Mouse (Mus musculus): ENCODE data around the gene Itprip. TPM values are rescaled to one million over a fixed set of nuclear protein-coding genes. Genes with fewer than 3 reads are reported as not detected.
A peak's percentile ranks its signal among the peaks of the same experiment; 100 is the strongest.

Gene Itprip
- polyA plus RNA-seq, 1 experiment from 2014 or later = 8.8 TPM

GRCm38 (mm10) chr19:47867628-47868175, 51.4 kb downstream of the Itprip start:
- ATAC-seq = no peak
- Histone ChIP-seq H3K4me1 (ENCODE audit: control insufficient read depth, insufficient read depth, low read length) (no peaks in the 10 kb centered on the region), H3K9ac (ENCODE audit: low read depth, low read length) (no peak overlapping the region), H3K36me3 (ENCODE audit: control insufficient read depth, insufficient read depth, low read length) (0 out of 2 replicates have a peak, but pooled peaks cover 6% of the 10 kb centered on the region), H3K4me2 (ENCODE audit: low read depth, low read length) (no peak overlapping the region), H3K4me3 (ENCODE audit: low read length) (no peak overlapping the region), H3K9me3 (ENCODE audit: control insufficient read depth, low read length) (no peaks in the 10 kb centered on the region), H3K27me3 (replicated peaks; ENCODE audit: control insufficient read depth, insufficient read depth, low read length) (no peaks in the 10 kb centered on the region), H3K27ac (ENCODE audit: low read length) (no peak overlapping the region)
- 60% methylated on average over 4 of the region's 4 CpGs for WGBS

DNA sequence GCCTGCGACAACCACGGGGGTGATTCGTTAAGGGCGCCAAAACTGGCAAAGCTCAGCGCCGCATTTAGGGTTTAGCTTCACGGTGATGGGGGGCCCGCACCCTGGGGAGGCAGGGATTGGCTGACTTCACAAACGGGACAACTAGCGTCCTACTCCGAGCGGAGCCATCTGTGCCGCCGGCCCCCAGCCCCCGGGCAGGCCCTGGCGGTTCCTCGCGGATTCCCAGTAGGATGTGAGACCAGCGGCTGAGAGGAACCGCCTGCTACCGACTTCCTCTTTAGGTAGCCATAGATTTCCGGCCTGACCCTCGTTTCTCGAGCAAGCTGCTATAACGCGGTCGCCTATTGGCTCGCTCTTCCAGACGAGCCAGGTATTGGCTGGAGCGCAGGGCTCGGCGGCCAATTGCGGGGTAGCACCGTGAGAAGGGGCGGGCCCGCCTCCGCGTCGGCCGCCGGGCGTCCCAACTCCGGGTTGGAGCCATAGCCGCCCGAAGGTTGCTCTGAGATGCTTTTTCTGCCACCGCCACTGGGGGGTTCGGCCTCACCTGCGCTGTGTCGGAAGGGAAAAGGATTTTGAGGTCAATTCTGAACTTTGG, 53.6 kb downstream of the Itprip start, which contains the start of gene Gsto2:
Gsto2 (plus strand) TSS at position 182 of the 595 bp plus-strand sequence.
- Histone ChIP-seq H3K4me3 (ENCODE audit: low read length) (peak within 1 kb of the TSS; percentile 67), H3K4me2 (ENCODE audit: low read depth, low read length) (peak within 1 kb of the TSS; percentile 92), H3K9me3 (ENCODE audit: control insufficient read depth, low read length) (no peaks in the 10 kb centered on the region), H3K36me3 (ENCODE audit: control insufficient read depth, insufficient read depth, low read length) (peaks cover 12% of the 10 kb centered on the region; the same call in 1 of the 2 replicates), H3K27ac (ENCODE audit: low read length) (peak within 1 kb of the TSS; percentile 89), H3K4me1 (ENCODE audit: control insufficient read depth, insufficient read depth, low read length) (no peaks in the 10 kb centered on the region), H3K27me3 (replicated peaks; ENCODE audit: control insufficient read depth, insufficient read depth, low read length) (no peaks in the 10 kb centered on the region), H3K9ac (ENCODE audit: low read depth, low read length) (peak within 1 kb of the TSS; percentile 92)
- WGBS = under 1% methylated on average over 49 of the region's 49 CpGs
- ATAC-seq = peak; percentile 100

DNA sequence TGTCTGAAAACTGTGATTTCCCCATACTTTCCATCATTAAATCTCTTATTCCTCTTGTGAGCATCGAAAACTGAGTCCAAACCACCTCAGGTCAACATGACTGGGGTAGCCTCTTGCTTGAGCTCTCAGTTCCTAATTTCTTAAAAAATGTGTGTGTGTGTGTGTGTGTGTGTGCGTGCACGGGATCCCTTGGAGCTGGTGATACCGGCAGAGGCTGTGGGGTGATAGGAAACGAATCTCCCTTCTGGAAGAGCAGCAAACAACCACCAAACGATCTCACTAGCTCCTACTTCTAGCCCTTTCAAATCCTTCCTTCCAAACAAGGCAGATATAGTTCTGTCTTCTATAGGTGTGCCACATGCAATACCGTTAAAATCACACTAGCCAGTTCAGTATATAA, 54.4 kb downstream of the Itprip start:
- Histone ChIP-seq H3K27ac (ENCODE audit: low read length) (no peak overlapping the region), H3K36me3 (ENCODE audit: control insufficient read depth, insufficient read depth, low read length) (peaks cover 12% of the 10 kb centered on the region; the same call in 1 of the 2 replicates), H3K27me3 (replicated peaks; ENCODE audit: control insufficient read depth, insufficient read depth, low read length) (no peaks in the 10 kb centered on the region), H3K9me3 (ENCODE audit: control insufficient read depth, low read length) (no peaks in the 10 kb centered on the region), H3K9ac (ENCODE audit: low read depth, low read length) (no peak overlapping the region), H3K4me3 (ENCODE audit: low read length) (peak overlapping the region; percentile 67), H3K4me1 (ENCODE audit: control insufficient read depth, insufficient read depth, low read length) (no peaks in the 10 kb centered on the region), H3K4me2 (ENCODE audit: low read depth, low read length) (peak overlapping the region; percentile 92)
- WGBS = 82% methylated on average over 7 of the region's 7 CpGs
- no peak for ATAC-seq

DNA sequence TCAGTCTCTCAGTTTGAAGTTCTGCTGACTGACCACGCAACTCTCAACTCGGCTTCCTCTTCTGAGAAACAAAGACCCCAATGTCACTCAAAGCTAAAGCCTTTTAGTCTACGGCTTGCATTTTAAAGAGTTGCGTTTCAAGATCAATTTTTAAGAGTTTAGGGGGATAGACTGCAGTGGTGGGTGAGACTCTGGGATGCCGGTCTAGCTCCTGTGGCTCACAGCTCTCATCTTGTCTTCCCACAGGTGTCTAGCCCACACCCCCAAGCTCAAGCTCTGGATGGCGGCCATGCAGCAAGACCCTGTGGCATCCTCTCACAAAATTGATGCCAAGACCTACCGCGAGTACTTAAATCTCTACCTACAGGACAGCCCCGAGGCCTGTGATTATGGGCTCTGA, 55.0 kb downstream of the Itprip start:
- 98% methylated on average over 9 of the region's 9 CpGs for WGBS
- ATAC-seq = no peak
- no peak overlapping the region for H3K27ac ChIP-seq (ENCODE audit: low read length)
- H3K27me3 ChIP-seq (replicated peaks; ENCODE audit: control insufficient read depth, insufficient read depth, low read length) = no peaks in the 10 kb centered on the region
- H3K9ac ChIP-seq (ENCODE audit: low read depth, low read length) = no peak overlapping the region
- no peaks in the 10 kb centered on the region for H3K4me1 ChIP-seq (ENCODE audit: control insufficient read depth, insufficient read depth, low read length)
- no peaks in the 10 kb centered on the region for H3K9me3 ChIP-seq (ENCODE audit: control insufficient read depth, low read length)
- H3K4me3 ChIP-seq (ENCODE audit: low read length) = no peak overlapping the region
- H3K4me2 ChIP-seq (ENCODE audit: low read depth, low read length) = no peak overlapping the region
- H3K36me3 ChIP-seq (ENCODE audit: control insufficient read depth, insufficient read depth, low read length) = peaks cover 12% of the 10 kb centered on the region; the same call in 1 of the 2 replicates

GRCm38 (mm10) chr19:47862581-47862980, 56.5 kb downstream of the Itprip start:
- H3K4me1 ChIP-seq (ENCODE audit: control insufficient read depth, insufficient read depth, low read length) = no peaks in the 10 kb centered on the region
- H3K9me3 ChIP-seq (ENCODE audit: control insufficient read depth, low read length) = no peaks in the 10 kb centered on the region
- 96% methylated on average over 3 of the region's 3 CpGs for WGBS
- no peaks in the 10 kb centered on the region for H3K27me3 ChIP-seq (replicated peaks; ENCODE audit: control insufficient read depth, insufficient read depth, low read length)
- H3K9ac ChIP-seq (ENCODE audit: low read depth, low read length) = no peak overlapping the region
- peaks cover 12% of the 10 kb centered on the region; the same call in 1 of the 2 replicates for H3K36me3 ChIP-seq (ENCODE audit: control insufficient read depth, insufficient read depth, low read length)
- H3K4me3 ChIP-seq (ENCODE audit: low read length) = no peak overlapping the region
- ATAC-seq = no peak
- no peak overlapping the region for H3K4me2 ChIP-seq (ENCODE audit: low read depth, low read length)
- no peak overlapping the region for H3K27ac ChIP-seq (ENCODE audit: low read length)

DNA sequence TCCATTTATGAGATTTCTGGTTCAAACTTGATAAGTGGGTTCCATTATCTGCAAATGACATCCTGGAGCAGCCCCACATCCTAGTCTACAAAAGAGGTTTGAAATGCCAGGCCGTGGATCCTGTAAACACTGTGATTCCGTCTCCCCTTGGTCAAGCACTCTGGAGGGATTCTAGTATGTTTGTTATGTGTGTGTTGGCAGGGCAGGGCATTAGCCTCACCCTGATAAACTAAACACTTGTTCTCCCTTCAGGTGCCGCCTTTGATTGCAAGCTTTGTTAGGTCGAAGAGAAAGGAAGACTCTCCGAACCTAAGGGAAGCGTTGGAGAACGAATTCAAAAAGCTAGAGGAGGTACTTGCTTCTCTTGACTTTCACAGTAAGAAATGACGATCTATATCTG, 59.9 kb downstream of the Itprip start:
- H3K4me1 ChIP-seq (ENCODE audit: control insufficient read depth, insufficient read depth, low read length) = 0 out of 2 replicates have a peak, but pooled peaks cover 3% of the 10 kb centered on the region
- no peak overlapping the region for H3K4me2 ChIP-seq (ENCODE audit: low read depth, low read length)
- ATAC-seq = no peak
- no peak overlapping the region for H3K27ac ChIP-seq (ENCODE audit: low read length)
- no peaks in the 10 kb centered on the region for H3K9me3 ChIP-seq (ENCODE audit: control insufficient read depth, low read length)
- H3K4me3 ChIP-seq (ENCODE audit: low read length) = no peak overlapping the region
- no peaks in the 10 kb centered on the region for H3K27me3 ChIP-seq (replicated peaks; ENCODE audit: control insufficient read depth, insufficient read depth, low read length)
- H3K9ac ChIP-seq (ENCODE audit: low read depth, low read length) = no peak overlapping the region
- 76% methylated on average over 8 of the region's 8 CpGs for WGBS
- peaks cover 8% of the 10 kb centered on the region; the same call in 1 of the 2 replicates for H3K36me3 ChIP-seq (ENCODE audit: control insufficient read depth, insufficient read depth, low read length)

- 0 out of 2 replicates have a peak, but pooled peaks cover 7% of the 10 kb centered on the region for H3K4me1 ChIP-seq (ENCODE audit: control insufficient read depth, insufficient read depth, low read length)
- peaks cover 6% of the 10 kb centered on the region; the same call in 1 of the 2 replicates for H3K36me3 ChIP-seq (ENCODE audit: control insufficient read depth, insufficient read depth, low read length)
- H3K27me3 ChIP-seq (replicated peaks; ENCODE audit: control insufficient read depth, insufficient read depth, low read length) = no peaks in the 10 kb centered on the region
- no peak overlapping the region for H3K4me2 ChIP-seq (ENCODE audit: low read depth, low read length)
- H3K27ac ChIP-seq (ENCODE audit: low read length) = no peak overlapping the region
- H3K9me3 ChIP-seq (ENCODE audit: control insufficient read depth, low read length) = no peaks in the 10 kb centered on the region
- no peak for ATAC-seq
- 79% methylated on average over 18 of the region's 18 CpGs for WGBS
- H3K4me3 ChIP-seq (ENCODE audit: low read length) = no peak overlapping the region
- H3K9ac ChIP-seq (ENCODE audit: low read depth, low read length) = no peak overlapping the region
Observed at GRCm38 (mm10) chr19:47857957-47858942, 60.8 kb downstream of the Itprip start.

- peak within 1 kb of the TSS; percentile 95 for H3K27ac ChIP-seq (ENCODE audit: low read length)
- under 1% methylated on average over 60 of the region's 60 CpGs for WGBS
- peak within 1 kb of the TSS; percentile 89 for H3K9ac ChIP-seq (ENCODE audit: low read depth, low read length)
- H3K36me3 ChIP-seq (ENCODE audit: control insufficient read depth, insufficient read depth, low read length) = no peaks in the 10 kb centered on the region
- H3K4me3 ChIP-seq (ENCODE audit: low read length) = peak within 1 kb of the TSS; percentile 87
- peak; percentile 95 for ATAC-seq
- no peaks in the 10 kb centered on the region for H3K27me3 ChIP-seq (replicated peaks; ENCODE audit: control insufficient read depth, insufficient read depth, low read length)
- H3K4me2 ChIP-seq (ENCODE audit: low read depth, low read length) = peak within 1 kb of the TSS; percentile 91
- H3K4me1 ChIP-seq (ENCODE audit: control insufficient read depth, insufficient read depth, low read length) = 0 out of 2 replicates have a peak, but pooled peaks cover 7% of the 10 kb centered on the region
- H3K9me3 ChIP-seq (ENCODE audit: control insufficient read depth, low read length) = no peaks in the 10 kb centered on the region
Observed at GRCm38 (mm10) chr19:47854796-47855783, 64.0 kb downstream of the Itprip start, which contains the start of gene Gsto1. Gsto1 (plus strand) TSS chr19:47854970.
